Mouse (Mus musculus) layer of hippocampus, postnatal 10 days (tissue): ENCODE data around the gene Gucd1. TPM values are rescaled to one million over a fixed set of nuclear protein-coding genes. Genes with fewer than 3 reads are reported as not detected.
"Not testable (repeated sequence)": the region's sequence is repeated elsewhere in the genome, so short reads cannot be mapped to it uniquely, and the experiment has no call there.

Experiments used
- DNase-seq, 2 experiments: peaks; one replicate each; pipeline ENCODE4 v3.0.0; 2021; ENCODE audit warnings: low spot score in 2 of 2
- total RNA-seq, 2 experiments: library from RNA; stranded (reverse); gene quantifications; 2 replicates each; pipeline ENCODE4 v1.2.3; 2021

The Gucd1 gene
- total RNA-seq, 2 experiments from 2014 or later = 19.4 to 23.7 TPM

DNA sequence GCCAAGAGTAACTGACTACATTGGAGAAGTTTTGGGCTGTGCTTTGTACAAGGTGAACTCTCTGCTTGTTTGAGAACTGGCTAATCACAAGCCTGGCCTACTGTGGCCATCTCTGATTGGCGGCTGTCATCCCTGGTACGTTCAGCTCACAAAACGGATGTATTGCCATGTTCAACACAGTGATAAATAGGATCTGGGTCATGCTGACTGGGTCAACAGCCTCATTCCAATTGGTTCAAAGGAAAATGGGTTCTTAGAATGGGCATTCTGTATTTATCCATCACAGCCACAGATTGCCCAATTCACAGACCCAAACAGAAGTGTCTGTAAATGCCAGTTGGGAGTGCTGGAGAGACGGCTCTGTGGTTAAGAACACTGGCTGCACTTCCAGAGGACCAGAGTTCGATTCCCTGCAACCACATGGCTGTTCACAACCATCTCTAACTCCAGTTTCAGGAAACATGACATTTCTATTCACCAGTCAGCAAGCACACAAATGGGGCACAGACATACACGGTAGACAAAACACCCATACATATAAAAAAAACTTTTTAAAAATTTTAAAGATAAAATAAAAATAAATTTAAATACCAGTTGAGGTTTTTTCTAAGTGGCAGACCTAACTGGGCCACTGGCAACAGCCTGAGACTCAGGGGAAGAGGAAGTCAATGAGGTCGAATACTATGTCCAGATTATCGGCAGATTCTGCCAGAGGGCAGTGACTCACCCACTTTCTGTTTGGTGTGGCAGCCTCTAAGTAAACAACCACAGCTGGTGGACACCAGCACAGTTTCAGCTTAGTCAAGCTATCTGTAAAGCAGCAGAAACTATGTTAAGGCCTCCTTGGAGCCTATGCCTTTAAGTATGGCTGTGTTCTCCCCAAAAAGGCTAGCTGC, 13.3 kb downstream of the Gucd1 start:
- no peak for DNase-seq

GRCm38 (mm10) chr10:75503692-75504091, 14.1 kb downstream of the Gucd1 start:
- DNase-seq = no peak

- DNase-seq = no peak
These were observed 16.1 kb downstream of the Gucd1 start for GRCm38 (mm10) chr10:75501641-75502040.

- DNase-seq = no peak
These were observed 17.4 kb downstream of the Gucd1 start for GRCm38 (mm10) chr10:75500345-75500744.

- DNase-seq = no peak
These were observed 18.0 kb downstream of the Gucd1 start for GRCm38 (mm10) chr10:75499791-75500190.

DNA sequence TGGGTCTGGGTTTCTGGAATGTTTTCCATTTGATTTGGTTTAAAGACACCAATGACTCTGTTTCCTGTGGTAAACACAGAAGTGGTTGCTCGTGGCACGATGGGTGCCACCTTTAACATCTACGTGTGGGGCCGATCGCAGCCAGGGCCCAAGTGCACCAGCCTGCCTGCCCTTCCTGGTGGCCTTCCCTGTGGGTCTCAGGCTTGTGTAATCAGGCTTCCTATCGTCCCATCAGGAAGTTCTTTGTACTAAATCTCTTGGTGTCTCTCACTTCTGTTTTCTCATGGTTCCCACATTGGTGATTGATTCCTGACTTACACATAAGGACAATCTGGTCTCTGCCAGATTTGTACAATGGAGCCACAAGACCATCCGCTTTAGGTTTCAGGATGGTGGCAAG, 18.6 kb downstream of the Gucd1 start:
- not testable (repeated sequence) for DNase-seq

- DNase-seq = no peak
These were observed 21.9 kb downstream of the Gucd1 start for GRCm38 (mm10) chr10:75495921-75496320.

- no peak for DNase-seq
These were observed 22.5 kb downstream of the Gucd1 start for GRCm38 (mm10) chr10:75495304-75495703.

DNA sequence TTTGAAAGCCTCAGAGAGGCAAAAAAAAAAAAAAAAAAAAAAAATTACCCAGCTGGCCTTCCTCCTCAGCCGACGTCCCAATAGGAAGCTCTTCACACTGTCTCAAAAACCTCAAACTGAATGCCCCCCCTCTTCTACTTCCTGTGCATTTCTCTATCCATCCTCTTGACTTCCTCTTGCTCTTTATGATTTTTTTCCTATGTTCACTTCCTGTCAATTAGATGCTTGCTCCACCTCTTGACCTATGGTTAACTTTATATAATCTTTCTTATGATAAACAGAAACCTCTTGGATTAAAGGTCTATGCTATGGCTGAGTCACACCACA, 25.9 kb downstream of the Gucd1 start:
- no peak for DNase-seq

GRCm38 (mm10) chr10:75491234-75491935, 26.4 kb downstream of the Gucd1 start:
- DNase-seq = no peak

- DNase-seq = no peak
These were observed 27.0 kb downstream of the Gucd1 start for GRCm38 (mm10) chr10:75490731-75491130.

DNA sequence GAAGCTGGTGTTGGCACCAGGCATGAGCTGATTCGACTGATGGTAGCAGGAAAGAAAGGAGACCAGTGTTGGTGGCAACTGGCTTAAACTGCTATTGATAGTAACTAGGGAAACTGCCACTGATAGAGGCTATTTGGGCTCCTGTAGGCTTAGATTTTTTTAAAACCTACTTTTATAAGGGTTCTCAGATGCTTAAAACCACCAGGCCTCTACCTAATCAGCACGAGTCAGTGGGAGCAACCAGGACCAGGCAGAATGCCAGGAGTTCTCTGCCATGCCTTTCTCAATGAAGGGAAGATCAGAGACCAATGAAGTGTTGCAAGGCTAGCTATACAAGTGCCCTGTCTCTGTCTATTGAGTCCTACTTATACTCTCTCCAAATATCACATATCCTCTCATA, 28.2 kb downstream of the Gucd1 start:
- no peak for DNase-seq

DNA sequence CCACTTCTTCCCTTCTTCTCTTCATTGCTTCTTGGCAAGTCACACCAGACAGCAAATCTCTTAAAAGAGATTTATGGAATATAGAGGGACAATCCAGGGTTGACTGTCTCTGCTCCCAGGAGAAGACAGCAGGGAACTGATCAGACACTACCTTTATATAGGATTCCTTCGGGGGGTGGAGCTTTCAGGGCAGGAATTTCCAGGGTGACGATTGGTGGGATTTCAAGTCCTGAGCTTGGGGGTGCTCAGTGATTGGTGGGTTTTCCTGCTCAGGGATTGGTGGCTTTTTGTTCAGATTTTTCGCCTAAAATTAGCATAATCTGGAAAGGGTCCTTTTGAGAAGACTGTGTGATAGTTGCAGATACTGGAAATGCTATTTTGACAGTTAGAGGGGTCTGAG, 30.6 kb downstream of the Gucd1 start:
- DNase-seq = no peak

DNA sequence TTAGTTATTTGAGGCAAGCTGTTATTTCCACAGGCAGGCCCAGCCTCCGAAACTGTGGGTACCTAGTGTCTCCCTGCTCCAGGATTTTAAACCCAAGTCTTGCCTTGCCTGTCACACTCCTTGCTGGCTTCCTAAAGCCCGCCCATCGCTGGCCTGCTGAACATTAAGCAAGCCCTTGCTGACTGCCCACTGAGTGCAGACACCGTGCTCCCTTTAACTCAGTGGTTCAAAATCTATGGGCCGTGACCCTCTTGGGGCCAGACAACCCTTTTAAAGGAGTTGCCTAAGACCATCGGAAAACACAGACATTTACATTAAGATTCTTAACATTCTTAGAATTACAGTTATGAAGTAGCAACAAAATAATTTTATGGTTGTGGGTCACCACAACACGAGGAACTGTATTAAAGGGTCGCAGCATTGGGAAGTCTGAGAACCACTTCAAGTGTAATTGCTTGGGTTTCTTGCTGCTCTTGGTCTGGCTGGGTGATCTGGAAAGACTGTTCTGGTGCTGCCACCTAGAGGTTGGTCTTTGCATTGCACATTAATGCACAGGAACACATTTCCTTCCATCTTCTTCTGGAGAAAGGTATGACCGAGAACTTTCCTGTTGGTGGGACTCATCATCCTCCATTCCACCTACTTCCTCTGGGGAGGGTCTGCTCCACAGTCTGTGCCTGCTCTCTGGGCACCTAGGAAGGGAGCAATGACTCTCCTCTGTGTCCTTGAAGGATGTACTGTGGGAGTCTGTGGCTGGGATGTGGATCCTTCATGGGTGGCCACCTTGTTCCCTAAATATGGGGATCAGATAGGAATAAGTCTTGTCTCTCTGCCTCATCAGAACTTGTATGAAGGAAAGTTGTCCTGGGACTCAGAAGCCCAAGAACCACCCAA, 31.4 kb downstream of the Gucd1 start:
- peak; percentile 85 to 88 for DNase-seq

DNA sequence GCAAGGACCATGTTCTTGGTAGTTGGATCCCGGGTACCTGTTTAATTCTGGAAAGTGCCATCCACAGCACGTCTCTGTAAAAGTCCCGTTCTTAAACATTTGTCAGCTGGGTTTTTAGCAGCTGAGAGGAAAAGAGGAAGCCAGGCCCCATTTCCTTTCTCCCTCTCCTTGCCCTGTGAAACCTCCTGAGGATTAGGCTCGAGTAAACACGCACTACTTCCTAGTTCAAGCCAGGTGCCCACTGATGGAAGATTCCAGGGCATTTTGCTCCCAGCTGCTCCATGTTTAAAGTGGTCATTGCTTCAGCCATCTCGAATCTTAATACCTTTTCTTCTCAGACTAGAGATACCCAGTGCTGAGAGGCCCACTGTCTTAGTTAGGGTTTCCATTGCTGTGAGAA, 33.0 kb downstream of the Gucd1 start:
- no peak for DNase-seq

- no peak for DNase-seq
These were observed 33.7 kb downstream of the Gucd1 start for GRCm38 (mm10) chr10:75484066-75484465.

GRCm38 (mm10) chr10:75482919-75483483, 34.8 kb downstream of the Gucd1 start:
- DNase-seq = no peak

- no peak for DNase-seq
These were observed 35.5 kb downstream of the Gucd1 start for GRCm38 (mm10) chr10:75482271-75482670.

DNA sequence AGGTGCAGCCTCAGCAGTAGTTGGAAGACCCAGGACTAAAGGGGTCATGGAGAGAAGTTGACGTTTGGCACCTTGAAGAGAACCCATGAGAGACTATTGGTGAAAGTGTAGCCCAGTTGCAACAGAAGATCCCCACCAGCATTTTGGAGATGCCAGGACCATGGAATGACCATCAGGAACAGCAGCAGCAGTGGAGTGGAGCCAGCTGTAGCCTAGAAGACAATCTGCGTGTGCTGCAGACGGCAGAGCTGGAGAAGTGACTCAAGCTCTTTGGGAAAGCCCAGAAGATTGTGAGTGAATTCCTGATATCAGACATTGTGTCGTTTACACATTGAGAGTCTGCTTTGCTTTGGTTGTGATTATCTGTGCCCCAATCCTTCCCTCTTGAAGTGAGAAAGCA, 36.1 kb downstream of the Gucd1 start:
- no peak for DNase-seq

DNA sequence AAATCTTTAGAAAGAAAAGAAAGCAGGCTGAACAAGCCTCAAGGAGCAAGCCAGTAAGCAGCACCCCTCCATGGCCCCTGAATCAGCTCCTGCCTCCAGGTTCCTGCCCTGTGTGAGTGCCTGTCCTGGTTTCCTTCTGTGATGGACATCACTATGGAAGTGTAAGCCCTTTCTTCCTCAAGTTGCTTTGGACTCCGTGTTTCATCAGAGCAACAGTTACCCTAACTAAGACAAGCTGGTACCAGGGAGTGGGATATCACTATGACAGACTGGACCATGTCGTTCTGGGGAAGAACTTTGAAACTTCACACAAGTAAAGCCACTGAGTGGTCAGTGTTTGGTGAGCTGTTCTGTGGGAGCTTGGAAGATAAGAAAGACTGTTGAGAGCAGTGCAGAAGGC, 37.8 kb downstream of the Gucd1 start:
- no peak for DNase-seq

- no peak for DNase-seq
These were observed 40.7 kb downstream of the Gucd1 start for GRCm38 (mm10) chr10:75477034-75477433.
